ENCODE assay signal across 15 mouse cellular contexts in genomic region chr4:95881751-95882350, GRCm38 (mm10).
"Had no signal": no experiment of that assay in that cellular context is flagged by ENCODE, and none has a peak within 500 bp of the region (broad histone marks: within the 10 kb centered on the region; RNA-seq: fewer than 3 reads in every experiment).

No protein-coding gene starts in this region.

- H3K27me3 ChIP-seq: limb, embryonic 15.5 days; liver, embryonic 15.5 days; megakaryocyte, embryonic 14.5 days; midbrain, embryonic 12.5 days; stomach, embryonic 15.5 days had no signal

- DNase-seq: kidney, adult 18-20 months; kidney, postnatal 10 days; kidney, postnatal 4 days; lung, embryonic 14.5 days; lung, postnatal 10 days; right cerebral cortex, postnatal 14 days; thymus, adult 2 months; thymus, postnatal 25 days had no signal

- H3K9me3 ChIP-seq: limb, embryonic 15.5 days; liver, embryonic 15.5 days; megakaryocyte, embryonic 14.5 days; midbrain, embryonic 12.5 days; stomach, embryonic 15.5 days had no signal

- H3K4me1 ChIP-seq: liver, embryonic 15.5 days; midbrain, embryonic 12.5 days; stomach, embryonic 15.5 days had no signal

- H3K36me3 ChIP-seq: limb, embryonic 15.5 days; liver, embryonic 15.5 days; midbrain, embryonic 12.5 days; stomach, embryonic 15.5 days had no signal

- H3K4me3 ChIP-seq: layer of hippocampus, adult 2 months; limb, embryonic 15.5 days; liver, embryonic 15.5 days; megakaryocyte, embryonic 14.5 days; midbrain, embryonic 12.5 days; stomach, embryonic 15.5 days had no signal

- H3K27ac ChIP-seq: layer of hippocampus, adult 2 months; limb, embryonic 15.5 days; liver, embryonic 15.5 days; macrophage; midbrain, embryonic 12.5 days; stomach, embryonic 15.5 days had no signal

- H3K9ac ChIP-seq: limb, embryonic 15.5 days; liver, embryonic 15.5 days; lung, embryonic 14.5 days; midbrain, embryonic 12.5 days; stomach, embryonic 15.5 days had no signal
